Mouse (Mus musculus): ENCODE measurements around the gene Rasal1. TPM values are rescaled to one million over a fixed set of nuclear protein-coding genes. Genes with fewer than 3 reads are reported as not detected.
A peak's percentile ranks its signal among the peaks of the same experiment; 100 is the strongest.

The Rasal1 gene
- polyA plus RNA-seq, 1 experiment from 2014 or later = 0.39 TPM

DNA sequence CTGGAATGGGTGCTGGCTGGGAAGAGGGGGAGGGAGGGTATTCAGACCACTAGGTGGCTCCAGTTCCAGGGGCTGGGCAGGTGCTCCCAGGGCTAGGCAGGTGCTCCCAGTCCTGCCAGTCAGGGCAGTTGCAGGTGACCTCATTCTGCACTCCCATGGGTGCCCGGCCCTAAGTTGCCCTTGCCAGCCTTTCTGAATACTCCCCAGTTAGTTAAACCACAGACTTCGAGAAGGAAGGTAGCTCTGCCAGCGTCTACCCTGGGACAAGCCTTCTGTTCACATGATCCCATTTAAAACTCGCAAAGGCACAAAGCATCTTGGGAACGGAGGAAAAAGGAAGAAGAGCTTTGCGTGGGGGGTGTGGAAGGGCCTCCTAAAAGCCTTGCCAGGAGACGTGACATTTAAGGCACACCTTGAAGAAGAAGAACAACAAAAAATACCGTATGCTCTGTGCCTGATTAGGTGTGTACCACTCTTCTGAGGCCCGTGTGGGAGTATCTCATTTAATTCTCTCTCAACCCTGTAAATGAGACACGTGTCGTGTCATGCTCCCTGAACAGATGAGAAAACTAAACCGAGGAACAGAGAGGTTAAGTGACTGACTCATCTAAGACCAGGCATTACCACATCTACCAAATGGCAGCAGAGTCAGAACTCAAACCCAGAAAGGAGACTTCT is 659 bp upstream of the Rasal1 start:
- ATAC-seq (replicated peaks; ENCODE audit: low FRiP score, low read depth) (no peak), DNase-seq (ENCODE audit: low spot score) (no peak)
- H3K27me3 ChIP-seq (ENCODE audit: insufficient read depth, low read length) = peaks cover 11% of the 10 kb centered on the region
- TF ChIP-seq CTCF (IDR thresholded peaks at IDR 0.05; ENCODE audit: low read depth) = peak; percentile 26
- H3K36me3 ChIP-seq (ENCODE audit: insufficient read depth, low read length) = no peaks in the 10 kb centered on the region
- 22% methylated on average over 12 of the region's 12 CpGs for WGBS
- peaks cover 6% of the 10 kb centered on the region for H3K4me1 ChIP-seq (replicated peaks; ENCODE audit: insufficient read depth, low read length)
- H3K27ac ChIP-seq = no peak overlapping the region
- no peak overlapping the region for H3K4me3 ChIP-seq (replicated peaks; ENCODE audit: low read depth, low read length)
- peak overlapping the region; percentile 58; the same call in 1 of the 2 replicates for H3K4me2 ChIP-seq (ENCODE audit: low read length)
- no peak overlapping the region for H3K9ac ChIP-seq (ENCODE audit: low read depth, low read length)
- H3K9me3 ChIP-seq (replicated peaks; ENCODE audit: low read length) = no peaks in the 10 kb centered on the region

DNA sequence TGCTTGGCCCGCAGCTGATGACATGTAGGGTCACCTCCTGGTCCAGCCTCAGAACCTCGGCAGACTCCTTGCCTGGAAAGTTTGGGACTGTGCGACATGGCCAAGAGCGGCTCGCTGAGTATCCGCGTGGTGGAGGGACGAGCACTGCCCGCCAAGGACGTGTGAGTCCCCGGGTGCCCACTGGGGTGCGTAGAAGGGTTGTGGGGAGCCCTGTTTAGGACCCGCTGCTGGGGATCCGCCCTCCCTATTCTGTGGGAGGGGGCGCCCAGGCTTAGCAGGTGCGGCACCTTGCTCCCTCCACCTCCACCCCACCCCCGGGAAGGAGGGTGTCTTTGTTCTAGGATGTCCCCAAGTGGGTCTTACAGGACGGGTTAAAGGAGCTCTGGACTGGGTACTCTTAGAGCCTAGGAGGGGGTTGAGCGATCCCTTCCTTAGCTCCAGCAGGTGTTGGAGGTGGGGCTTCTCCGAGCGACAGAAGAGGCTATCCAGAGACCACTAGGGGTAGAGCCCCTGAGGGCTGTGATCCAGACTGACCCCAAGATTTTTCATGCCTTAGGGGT is 842 bp downstream of the Rasal1 start:
- TF ChIP-seq CTCF (IDR thresholded peaks at IDR 0.05; ENCODE audit: low read depth) = no peak
- Histone ChIP-seq H3K9ac (ENCODE audit: low read depth, low read length) (0 out of 2 replicates have a peak overlapping the region, but pooled peaks have one; percentile 35), H3K4me2 (ENCODE audit: low read length) (peak overlapping the region; percentile 58), H3K27ac (no peak overlapping the region), H3K4me1 (replicated peaks; ENCODE audit: insufficient read depth, low read length) (peaks cover 6% of the 10 kb centered on the region), H3K4me3 (replicated peaks; ENCODE audit: low read depth, low read length) (peak overlapping the region; percentile 28), H3K9me3 (replicated peaks; ENCODE audit: low read length) (no peaks in the 10 kb centered on the region), H3K27me3 (ENCODE audit: insufficient read depth, low read length) (peaks cover 11% of the 10 kb centered on the region), H3K36me3 (ENCODE audit: insufficient read depth, low read length) (no peaks in the 10 kb centered on the region)
- under 1% methylated on average over 20 of the region's 21 CpGs for WGBS
- peak; percentile 44 for ATAC-seq (replicated peaks; ENCODE audit: low FRiP score, low read depth)
- DNase-seq (ENCODE audit: low spot score) = no peak

GRCm38 (mm10) chr5:120649938-120650337 is 1.3 kb downstream of the Rasal1 start:
- Histone ChIP-seq H3K27ac (no peak overlapping the region), H3K36me3 (ENCODE audit: insufficient read depth, low read length) (no peaks in the 10 kb centered on the region), H3K9ac (ENCODE audit: low read depth, low read length) (no peak overlapping the region), H3K27me3 (ENCODE audit: insufficient read depth, low read length) (peaks cover 11% of the 10 kb centered on the region), H3K4me1 (replicated peaks; ENCODE audit: insufficient read depth, low read length) (peaks cover 6% of the 10 kb centered on the region), H3K9me3 (replicated peaks; ENCODE audit: low read length) (no peaks in the 10 kb centered on the region), H3K4me2 (ENCODE audit: low read length) (no peak overlapping the region), H3K4me3 (replicated peaks; ENCODE audit: low read depth, low read length) (no peak overlapping the region)
- DNase-seq (ENCODE audit: low spot score) = no peak
- 26% methylated on average over 13 of the region's 13 CpGs for WGBS
- TF ChIP-seq CTCF (IDR thresholded peaks at IDR 0.05; ENCODE audit: low read depth) = no peak
- ATAC-seq (replicated peaks; ENCODE audit: low FRiP score, low read depth) = no peak

DNA sequence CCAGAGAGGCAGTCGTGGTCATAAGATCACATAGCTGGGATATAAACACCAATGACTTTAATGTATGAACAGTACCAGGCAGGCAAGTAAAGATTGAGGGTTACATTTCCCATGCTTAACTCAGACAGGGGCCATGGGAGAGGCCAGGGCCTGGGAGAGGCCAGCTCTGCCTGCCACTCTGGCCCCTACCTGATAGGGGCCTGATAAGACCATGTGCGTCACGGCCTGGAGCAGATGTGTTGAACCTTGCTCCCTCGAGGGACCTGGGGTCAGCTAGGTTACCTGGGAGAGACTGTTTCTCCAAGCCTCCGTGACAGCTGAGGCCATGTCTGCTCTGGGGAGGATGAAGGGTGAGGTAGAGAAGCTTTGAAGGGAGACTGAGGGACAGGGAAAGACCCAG is 2.6 kb downstream of the Rasal1 start:
- Histone ChIP-seq H3K4me2 (ENCODE audit: low read length) (no peak overlapping the region), H3K27me3 (ENCODE audit: insufficient read depth, low read length) (peaks cover 11% of the 10 kb centered on the region), H3K9me3 (replicated peaks; ENCODE audit: low read length) (no peaks in the 10 kb centered on the region), H3K9ac (ENCODE audit: low read depth, low read length) (no peak overlapping the region), H3K27ac (no peak overlapping the region), H3K4me3 (replicated peaks; ENCODE audit: low read depth, low read length) (no peak overlapping the region), H3K4me1 (replicated peaks; ENCODE audit: insufficient read depth, low read length) (peaks cover 6% of the 10 kb centered on the region), H3K36me3 (ENCODE audit: insufficient read depth, low read length) (no peaks in the 10 kb centered on the region)
- DNase-seq (ENCODE audit: low spot score) (no peak), ATAC-seq (replicated peaks; ENCODE audit: low FRiP score, low read depth) (no peak)
- 45% methylated on average over 5 of the region's 5 CpGs for WGBS
- no peak for TF ChIP-seq CTCF (IDR thresholded peaks at IDR 0.05; ENCODE audit: low read depth)

DNA sequence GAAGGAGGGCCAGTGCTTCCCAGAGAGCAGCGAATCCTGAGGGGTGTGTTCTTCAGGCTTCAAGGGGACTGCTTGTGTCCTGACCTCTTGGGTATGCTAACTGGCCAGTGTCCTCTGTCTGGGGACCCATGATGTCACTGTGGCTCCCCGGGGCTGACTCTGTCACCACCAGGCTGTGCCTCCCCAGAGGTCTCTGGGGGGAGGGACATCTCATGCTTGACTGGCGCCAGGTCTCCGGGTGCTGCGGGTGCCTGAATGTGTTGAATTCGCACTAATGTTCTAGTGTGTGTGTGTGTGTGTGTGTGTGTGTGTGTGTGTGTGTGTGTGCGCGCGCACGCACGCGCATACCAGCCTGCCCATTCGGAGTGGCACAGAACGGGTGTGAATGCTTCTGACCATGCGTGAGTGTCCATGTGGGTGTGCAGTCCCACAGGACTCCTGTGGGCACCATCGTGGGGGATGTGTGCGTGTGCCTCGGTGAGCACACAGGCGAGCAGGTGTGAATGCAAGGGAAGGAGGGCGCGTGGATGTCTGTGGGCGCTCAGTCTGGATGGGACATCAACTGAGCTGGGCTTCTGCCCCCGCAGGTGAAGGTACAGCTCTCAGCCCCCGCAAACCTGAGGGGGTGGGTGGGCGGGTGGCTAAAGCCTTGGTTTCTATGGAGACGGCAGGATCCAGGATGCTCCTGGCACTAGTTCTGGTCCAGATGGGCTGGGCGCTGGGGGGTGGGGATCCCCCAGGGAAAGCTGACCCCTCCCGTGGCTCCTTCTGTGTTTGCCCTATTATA is 4.5 kb downstream of the Rasal1 start:
- Histone ChIP-seq H3K4me3 (replicated peaks; ENCODE audit: low read depth, low read length) (no peak overlapping the region), H3K27ac (no peak overlapping the region), H3K9ac (ENCODE audit: low read depth, low read length) (no peak overlapping the region), H3K27me3 (ENCODE audit: insufficient read depth, low read length) (peaks cover 11% of the 10 kb centered on the region), H3K4me2 (ENCODE audit: low read length) (no peak overlapping the region), H3K9me3 (replicated peaks; ENCODE audit: low read length) (no peaks in the 10 kb centered on the region), H3K4me1 (replicated peaks; ENCODE audit: insufficient read depth, low read length) (peaks cover 6% of the 10 kb centered on the region), H3K36me3 (ENCODE audit: insufficient read depth, low read length) (no peaks in the 10 kb centered on the region)
- WGBS = 76% methylated on average over 27 of the region's 28 CpGs
- no peak for TF ChIP-seq CTCF (IDR thresholded peaks at IDR 0.05; ENCODE audit: low read depth)
- DNase-seq (ENCODE audit: low spot score) = no peak
- ATAC-seq (replicated peaks; ENCODE audit: low FRiP score, low read depth) = no peak

DNA sequence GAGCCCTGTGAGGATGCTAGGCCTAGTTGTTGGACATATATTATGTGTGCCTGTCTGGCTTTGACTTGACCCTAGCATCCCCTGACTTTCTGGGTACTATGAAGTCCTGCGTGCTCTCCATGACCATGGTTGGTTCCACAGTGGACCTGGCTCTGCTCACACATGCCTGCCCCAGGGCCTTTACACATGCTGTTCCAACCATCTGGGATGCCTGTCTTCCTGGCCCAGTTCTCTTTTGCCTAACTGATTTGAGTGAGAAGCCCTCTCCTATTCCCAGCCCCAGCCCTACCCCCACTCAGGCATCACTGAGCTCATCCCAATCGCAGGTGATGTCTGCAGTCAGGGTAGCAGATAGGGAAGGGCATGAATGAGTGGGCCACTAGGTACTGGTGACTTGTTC is 5.3 kb downstream of the Rasal1 start:
- H3K4me1 ChIP-seq (replicated peaks; ENCODE audit: insufficient read depth, low read length) = peaks cover 1% of the 10 kb centered on the region
- DNase-seq (ENCODE audit: low spot score) = no peak
- no peak overlapping the region for H3K9ac ChIP-seq (ENCODE audit: low read depth, low read length)
- no peaks in the 10 kb centered on the region for H3K36me3 ChIP-seq (ENCODE audit: insufficient read depth, low read length)
- no peak for TF ChIP-seq CTCF (IDR thresholded peaks at IDR 0.05; ENCODE audit: low read depth)
- no peaks in the 10 kb centered on the region for H3K9me3 ChIP-seq (replicated peaks; ENCODE audit: low read length)
- peaks cover 11% of the 10 kb centered on the region for H3K27me3 ChIP-seq (ENCODE audit: insufficient read depth, low read length)
- H3K27ac ChIP-seq = no peak overlapping the region
- 87% methylated on average over 2 of the region's 2 CpGs for WGBS
- H3K4me2 ChIP-seq (ENCODE audit: low read length) = no peak overlapping the region
- no peak for ATAC-seq (replicated peaks; ENCODE audit: low FRiP score, low read depth)
- H3K4me3 ChIP-seq (replicated peaks; ENCODE audit: low read depth, low read length) = no peak overlapping the region
